Mouse (Mus musculus) lung, embryonic 14.5 days (tissue): ENCODE measurements at regions not wholly inside any gene's neighbourhood (a gene's known extent, or its start where the extent isn't known, plus 50 kb on each side); places are given as distances from the start of the nearest gene placed in this dataset.

Source experiments
- ATAC-seq: fragments of 200-750 bp; cut with Nextera tagmentation; 2 replicates; pipeline ENCODE4 v1.8.0; 2017; ENCODE audit warnings: mild to moderate bottlenecking, moderate TSS enrichment, moderate library complexity; ENCODE audit not compliant: insufficient read depth
- DNase-seq: peaks from one replicate; pipeline ENCODE4 v3.0.0-alpha.2; 2015
- H3K27ac ChIP-seq: fragments of 300-500 bp; sonication (generic); 2 replicates; pipeline ENCODE4 v1.5.1; 2014; ENCODE audit warnings: low read depth, mild to moderate bottlenecking, moderate library complexity
- H3K27me3 ChIP-seq: fragments of 300-500 bp; sonication (generic); 2 replicates; pipeline ENCODE4 v1.6.1; 2014; ENCODE audit warnings: low read length, control low read depth; ENCODE audit not compliant: insufficient read depth
- H3K36me3 ChIP-seq: fragments of 300-500 bp; sonication (generic); 2 replicates; pipeline ENCODE4 v1.6.1; 2014; ENCODE audit warnings: control low read depth; ENCODE audit not compliant: insufficient read depth
- H3K4me1 ChIP-seq: fragments of 300-500 bp; sonication (generic); 2 replicates; pipeline ENCODE4 v1.6.1; 2014; ENCODE audit warnings: antibody characterized with exemption, control low read depth; ENCODE audit not compliant: insufficient read depth
- H3K4me2 ChIP-seq: fragments of 300-500 bp; sonication (generic); 2 replicates; pipeline ENCODE4 v1.6.1; 2014; ENCODE audit warnings: mild to moderate bottlenecking
- H3K4me3 ChIP-seq: fragments of 300-500 bp; sonication (generic); 2 replicates; pipeline ENCODE4 v1.5.1; 2014; ENCODE audit warnings: low read depth, low read length
- H3K9ac ChIP-seq: fragments of 300-500 bp; sonication (generic); 2 replicates; pipeline ENCODE4 v1.6.1; 2014
- H3K9me3 ChIP-seq: fragments of 300-500 bp; sonication (generic); 2 replicates; pipeline ENCODE4 v1.6.1; 2016; ENCODE audit warnings: low read depth, low read length, control low read depth
- CTCF ChIP-seq: IDR thresholded peaks from 2 replicates; pipeline ENCODE4 v1.5.1; 2016; ENCODE audit warnings: antibody characterized with exemption, low read depth
- WGBS: fragments of 180-500 bp; shearing (Covaris S2); extraction: QIAGEN DNeasy Blood & Tissue Kit; methylation state at CpG from one replicate; pipeline ENCODE4 v1.1.7; 2014; 5-methylcytosine and 5-hydroxymethylcytosine counted together

- DNase-seq (no peak), ATAC-seq (no peak)
- 48% methylated on average over 1 of the region's 1 CpGs for WGBS
- Histone ChIP-seq H3K27ac (no peak overlapping the region), H3K27me3 (no peaks in the 10 kb centered on the region), H3K4me2 (no peak overlapping the region), H3K4me1 (no peaks in the 10 kb centered on the region), H3K9ac (no peak overlapping the region), H3K36me3 (no peaks in the 10 kb centered on the region), H3K4me3 (no peak overlapping the region), H3K9me3 (no peaks in the 10 kb centered on the region)
- no peak for TF ChIP-seq CTCF
Measured at GRCm38 (mm10) chr15:11451635-11452034, 52.2 kb upstream of the Tars start.
